Mouse (Mus musculus) thymus, postnatal 14 days (tissue): ENCODE measurements around the gene Setd4.
A peak's percentile ranks its signal among the peaks of the same experiment; 100 is the strongest.

Source experiments
- DNase-seq: peaks from one replicate; pipeline ENCODE4 v3.0.0; 2021

The Setd4 gene

DNA sequence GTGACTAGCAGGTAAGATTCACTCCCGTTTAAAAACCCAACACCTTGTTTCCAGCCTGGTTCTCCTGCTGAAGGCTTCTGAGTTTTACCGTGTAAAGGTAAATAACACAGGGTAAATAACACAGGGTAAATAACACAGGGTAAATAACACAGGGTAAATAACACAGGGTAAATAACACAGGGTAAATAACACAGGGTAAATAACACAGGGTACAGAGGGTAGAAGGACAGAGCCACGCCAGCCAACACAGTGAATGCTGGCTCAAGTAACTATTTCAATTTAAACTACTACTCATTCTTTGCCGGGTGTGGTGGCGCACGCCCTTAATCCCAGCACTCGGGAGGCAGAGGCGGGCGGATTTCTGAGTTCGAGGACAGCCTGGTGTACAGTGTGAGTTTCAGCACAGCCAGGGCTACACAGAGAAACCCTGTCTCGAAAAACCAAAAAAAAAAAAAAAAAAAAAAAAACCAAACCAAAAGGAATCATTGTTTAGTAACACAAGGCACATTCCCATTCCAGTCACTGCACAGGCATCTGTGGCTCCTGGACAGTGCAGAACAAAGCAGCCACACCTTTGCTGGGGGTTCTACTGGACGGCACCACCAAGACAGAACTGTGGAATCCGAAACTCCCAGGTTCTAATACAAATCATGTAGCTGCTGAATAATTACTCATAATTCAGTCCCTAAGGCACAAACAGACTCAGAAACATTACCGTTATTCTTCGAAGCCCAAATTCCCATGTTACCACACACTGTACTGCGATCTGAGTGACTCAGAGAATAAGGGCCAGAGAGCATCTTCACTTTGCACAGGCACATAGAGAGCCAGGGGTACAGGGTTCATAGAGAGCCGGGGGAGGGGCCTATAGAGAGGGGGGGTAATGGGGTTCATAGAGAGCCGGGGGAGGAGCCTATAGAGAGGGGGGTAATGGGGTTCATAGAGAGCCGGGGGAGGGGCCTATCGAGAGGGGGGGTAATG lies 12.1 kb downstream of the Setd4 start:
- DNase-seq = no peak

- no peak for DNase-seq
Measured at GRCm38 (mm10) chr16:93590915-93591314, 12.9 kb downstream of the Setd4 start.

- no peak for DNase-seq
Measured at GRCm38 (mm10) chr16:93588281-93588680, 15.6 kb downstream of the Setd4 start.

DNA sequence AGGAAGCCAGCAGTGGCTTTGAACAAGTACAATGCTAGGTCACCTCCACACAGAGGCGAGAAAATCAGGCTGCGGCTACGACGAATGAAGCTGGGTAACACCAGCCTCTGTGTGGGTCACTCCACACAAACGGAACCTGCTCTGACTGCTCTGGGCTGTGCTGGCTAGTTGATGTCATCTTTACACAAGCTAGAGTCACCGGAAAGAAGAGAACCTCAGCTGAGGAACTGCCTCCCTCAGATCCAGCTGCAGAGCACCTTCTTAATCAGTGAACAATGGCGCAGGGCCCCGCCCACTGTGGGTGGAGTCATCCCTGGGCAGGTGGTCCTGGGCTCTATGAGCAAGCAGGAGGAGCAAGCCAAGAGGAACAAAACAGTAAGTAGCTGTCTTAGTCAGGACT lies 17.5 kb downstream of the Setd4 start:
- peak; percentile 88 for DNase-seq

DNA sequence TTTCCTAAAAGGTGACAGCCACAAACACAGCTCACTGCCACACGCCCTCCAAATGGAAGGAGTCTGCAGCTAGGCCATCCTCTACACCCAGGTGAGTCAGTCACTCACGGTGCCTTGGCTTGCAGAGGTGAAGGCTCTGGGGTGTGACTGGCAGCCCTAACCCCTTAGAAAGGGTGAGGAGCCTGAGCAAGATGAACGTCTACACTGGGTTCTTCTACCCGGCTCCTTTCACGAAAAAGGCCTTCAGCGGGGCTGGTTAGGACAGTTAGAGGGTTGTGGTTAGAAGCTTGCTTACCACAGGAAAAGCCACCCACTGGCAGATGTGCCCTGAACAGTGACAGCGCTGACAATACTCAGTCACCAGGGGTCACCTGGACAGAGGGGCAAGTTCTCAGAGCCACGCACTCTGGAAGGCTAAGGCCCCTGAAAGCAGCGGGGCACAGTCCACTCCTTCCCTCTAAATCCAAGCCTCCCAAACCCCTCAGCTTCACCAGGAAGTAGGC lies 18.1 kb downstream of the Setd4 start:
- peak; percentile 55 for DNase-seq

DNA sequence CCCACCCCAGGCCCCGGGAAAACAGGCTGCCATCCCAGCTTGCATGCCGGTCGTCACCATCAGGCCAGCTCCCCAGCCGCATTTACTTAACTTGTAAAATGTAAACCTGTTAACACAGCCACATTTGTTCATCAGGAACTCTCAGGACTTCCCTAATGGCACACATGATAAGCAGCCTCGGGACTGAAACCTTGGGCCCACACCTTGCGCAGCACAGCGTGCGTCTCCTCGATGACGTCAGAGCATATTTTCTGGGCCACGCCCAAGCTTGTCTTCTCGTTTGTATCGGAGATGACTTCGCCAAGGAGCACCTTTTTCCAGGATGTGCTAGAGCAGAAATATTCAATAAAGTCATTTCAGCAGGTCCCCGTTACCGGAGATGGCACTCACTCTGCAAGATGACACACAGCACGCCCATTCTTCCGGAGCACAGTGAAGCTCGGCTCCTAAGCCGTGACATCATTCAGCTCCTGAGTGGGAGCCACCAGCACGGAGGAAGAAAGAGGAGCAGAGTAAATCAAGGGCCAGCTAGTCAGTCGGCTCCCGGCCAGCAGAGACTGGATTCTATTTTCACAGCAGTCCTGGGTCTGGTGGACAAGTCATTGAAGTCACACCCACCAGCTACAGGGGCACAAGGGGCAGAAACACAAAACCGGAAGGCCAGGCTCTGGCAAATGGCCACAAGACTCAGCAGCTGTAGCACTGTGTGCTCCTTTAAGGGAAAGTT lies 18.7 kb downstream of the Setd4 start:
- peak; percentile 24 for DNase-seq

GRCm38 (mm10) chr16:93581125-93581524 lies 22.7 kb downstream of the Setd4 start:
- DNase-seq = no peak

GRCm38 (mm10) chr16:93578346-93579005 lies 25.4 kb downstream of the Setd4 start:
- no peak for DNase-seq

GRCm38 (mm10) chr16:93576412-93577082 lies 27.3 kb downstream of the Setd4 start:
- peak; percentile 86 for DNase-seq

GRCm38 (mm10) chr16:93575574-93575973 lies 28.3 kb downstream of the Setd4 start:
- no peak for DNase-seq

DNA sequence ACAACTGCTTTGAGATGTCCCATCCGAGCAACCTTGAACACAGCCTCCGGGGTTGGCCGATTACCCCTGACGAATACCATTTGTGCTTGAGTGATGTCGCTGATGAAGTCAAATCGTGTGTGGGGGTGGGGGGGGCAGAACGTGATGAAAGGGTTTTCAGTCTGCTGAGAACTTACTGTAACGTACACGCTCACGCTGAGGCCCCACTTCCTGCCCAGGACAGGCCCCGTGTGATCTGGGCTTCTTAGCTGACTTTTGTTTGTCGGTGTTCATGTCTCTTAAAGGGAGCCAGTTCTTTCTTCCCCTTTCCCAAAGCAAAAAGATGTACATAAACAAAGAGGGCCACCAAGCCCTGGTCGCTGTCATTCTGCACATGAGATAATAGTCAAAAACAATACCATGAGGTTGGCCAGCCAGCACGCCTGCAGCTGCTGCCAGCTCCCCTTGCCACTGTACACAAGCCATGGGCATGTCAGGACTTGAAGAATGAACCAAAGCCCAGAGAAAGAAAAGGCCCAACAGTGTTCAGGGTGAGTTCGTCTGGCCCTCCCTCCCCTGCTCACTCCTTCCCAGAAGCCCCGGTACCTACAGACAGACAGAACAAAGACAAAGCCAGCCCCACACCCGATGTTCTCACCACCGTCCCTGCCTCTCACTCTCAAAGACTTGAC lies 29.2 kb downstream of the Setd4 start:
- peak; percentile 76 for DNase-seq

GRCm38 (mm10) chr16:93573434-93573833 lies 30.4 kb downstream of the Setd4 start:
- no peak for DNase-seq

DNA sequence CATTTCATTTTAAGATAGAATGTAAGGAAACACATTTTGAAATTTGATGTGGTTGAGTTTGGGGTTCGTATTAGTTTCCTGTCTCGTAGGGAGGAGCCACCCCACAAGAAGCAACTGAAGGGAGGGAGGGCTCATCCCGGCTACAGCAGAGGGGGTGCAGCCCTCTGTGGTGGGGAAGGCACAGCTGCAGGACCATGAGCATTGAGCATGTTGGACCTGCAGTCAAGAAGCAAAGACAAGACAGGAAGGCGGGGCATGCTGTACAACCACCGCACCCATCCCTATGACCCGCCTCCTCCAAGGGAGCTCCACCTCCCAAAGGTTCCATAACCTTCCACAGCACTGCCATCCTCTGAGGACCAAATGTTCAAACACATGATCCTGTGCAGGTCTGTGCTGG lies 31.5 kb downstream of the Setd4 start:
- peak; percentile 75 for DNase-seq

DNA sequence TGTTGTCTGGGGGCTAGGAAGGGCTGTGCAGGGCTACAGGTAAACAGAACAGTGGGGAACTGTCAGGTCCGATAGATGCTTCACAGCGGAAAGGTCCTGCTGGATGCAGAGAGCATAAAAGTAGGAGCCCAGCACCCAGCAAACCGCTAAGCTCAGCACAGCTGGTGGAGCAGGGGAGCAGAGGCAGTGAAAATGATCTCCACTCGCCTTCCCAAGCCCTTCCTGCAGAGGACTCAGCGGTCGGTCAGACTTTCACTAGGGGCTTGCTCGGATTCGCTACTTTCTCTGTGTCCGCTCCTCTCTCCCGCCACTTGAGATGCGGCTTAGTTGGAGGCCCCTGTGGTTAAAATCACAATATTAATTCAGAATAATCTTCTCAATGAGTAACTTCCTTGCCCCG lies 45.4 kb downstream of the Setd4 start:
- DNase-seq = no peak

GRCm38 (mm10) chr16:93557646-93558045 lies 46.2 kb downstream of the Setd4 start:
- DNase-seq = no peak

- DNase-seq = peak; percentile 57
Measured at GRCm38 (mm10) chr16:93552686-93553513, 51.0 kb downstream of the Setd4 start.

DNA sequence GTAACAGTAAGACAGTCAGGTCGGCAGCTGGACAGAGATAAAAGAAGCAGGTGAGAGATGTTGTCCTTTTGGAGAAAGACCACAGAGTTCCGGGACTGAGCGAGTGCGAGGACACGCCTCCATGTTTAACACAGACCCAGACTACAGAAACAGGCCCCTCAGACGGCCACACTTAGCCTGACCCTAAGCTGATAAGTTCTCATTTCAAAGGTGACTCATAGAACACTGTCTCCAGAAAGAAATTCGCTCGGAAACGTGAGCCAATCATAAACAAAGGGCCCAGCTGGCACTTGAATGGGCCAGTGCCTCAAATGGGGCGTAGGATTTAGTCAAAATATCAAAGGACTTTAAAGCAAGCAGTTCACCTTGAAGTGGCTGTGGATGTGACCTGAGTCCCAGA lies 54.6 kb downstream of the Setd4 start:
- DNase-seq = no peak

DNA sequence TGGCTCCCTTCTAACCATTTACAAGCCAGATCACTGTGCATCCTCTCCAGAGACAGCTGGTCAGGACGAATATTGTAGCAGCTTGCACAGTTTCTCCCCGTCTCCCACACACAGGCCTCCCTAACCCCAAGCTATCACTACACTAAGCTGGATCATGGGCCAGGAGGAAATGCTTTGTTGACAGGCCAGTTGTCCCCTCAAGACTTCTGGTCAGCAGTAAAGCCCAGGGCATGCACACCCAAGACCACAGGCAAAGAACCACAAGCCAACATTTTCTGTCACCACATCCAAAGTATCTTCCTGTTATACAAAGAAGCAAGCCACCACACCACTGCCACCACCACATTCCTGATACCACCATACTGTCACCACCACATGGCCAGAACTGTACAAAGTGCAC lies 55.8 kb downstream of the Setd4 start:
- no peak for DNase-seq

- DNase-seq = no peak
Measured at GRCm38 (mm10) chr16:93547122-93547521, 56.7 kb downstream of the Setd4 start.

- DNase-seq = no peak
Measured at GRCm38 (mm10) chr16:93546354-93546965, 57.4 kb downstream of the Setd4 start.

- no peak for DNase-seq
Measured at GRCm38 (mm10) chr16:93544931-93545330, 58.9 kb downstream of the Setd4 start.
